Mouse (Mus musculus): ENCODE data around the gene Gm28035.

Gm28035 gene

DNA sequence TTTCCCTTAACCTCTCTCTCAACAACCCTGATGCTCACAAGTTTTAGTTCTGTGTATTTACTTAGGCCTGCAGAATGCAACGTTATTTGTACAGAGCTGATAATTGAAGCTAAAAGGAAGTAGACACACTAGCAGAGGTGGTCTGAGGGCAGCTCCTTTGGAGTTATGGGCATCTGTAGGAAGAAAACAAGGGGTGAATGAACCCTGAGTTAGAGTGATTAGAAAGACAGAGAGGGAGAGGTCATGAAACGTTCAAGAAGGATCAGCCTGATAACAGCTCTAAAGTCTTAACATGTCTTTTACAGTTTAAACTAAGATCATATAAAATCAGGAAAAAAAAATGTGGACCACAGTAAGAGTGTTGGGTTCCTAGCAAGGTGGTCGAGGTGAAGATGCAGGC is 69.0 kb downstream of the Gm28035 start:
- no peak for DNase-seq (ENCODE audit: low spot score)

DNA sequence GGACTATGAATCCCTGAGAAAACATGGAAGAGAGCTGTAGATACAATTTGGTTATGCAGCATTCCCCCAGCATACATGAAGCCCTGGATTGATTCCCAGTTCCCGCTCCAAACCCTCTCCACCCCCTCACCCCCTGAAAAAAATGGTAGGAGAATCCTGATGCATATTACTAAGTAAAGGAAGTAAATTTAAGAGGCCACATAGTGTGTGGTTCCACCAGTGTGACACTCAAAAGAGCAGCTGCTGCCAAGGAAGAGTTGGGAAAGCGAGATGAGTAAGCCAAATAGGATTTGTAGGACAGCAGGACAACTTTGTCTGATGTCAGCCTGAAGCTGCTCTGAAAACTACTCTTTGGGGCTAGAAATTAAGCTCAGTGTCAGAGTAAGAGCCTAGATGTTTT is 71.1 kb downstream of the Gm28035 start:
- no peak for DNase-seq (ENCODE audit: low spot score)

DNA sequence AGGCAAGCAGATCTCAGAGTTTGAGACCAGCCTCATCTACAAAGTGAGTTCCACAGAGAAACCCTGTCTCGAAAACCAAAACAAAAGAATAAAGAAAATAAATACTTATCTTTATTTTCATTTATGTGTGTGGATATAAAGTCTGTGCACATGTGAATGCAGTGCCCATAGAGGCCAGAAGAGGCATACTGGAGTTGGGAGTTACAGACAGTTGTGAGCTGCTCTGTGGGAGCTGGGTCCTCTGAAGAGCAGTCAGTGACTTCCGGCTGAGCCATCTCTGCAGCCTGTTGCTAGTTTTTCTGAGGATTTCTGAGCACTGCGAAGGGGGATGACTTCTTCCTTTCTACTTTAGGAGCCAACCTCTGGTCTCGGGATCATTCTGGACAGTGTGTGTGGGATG is 75.8 kb downstream of the Gm28035 start:
- DNase-seq (ENCODE audit: low spot score): no peak

DNA sequence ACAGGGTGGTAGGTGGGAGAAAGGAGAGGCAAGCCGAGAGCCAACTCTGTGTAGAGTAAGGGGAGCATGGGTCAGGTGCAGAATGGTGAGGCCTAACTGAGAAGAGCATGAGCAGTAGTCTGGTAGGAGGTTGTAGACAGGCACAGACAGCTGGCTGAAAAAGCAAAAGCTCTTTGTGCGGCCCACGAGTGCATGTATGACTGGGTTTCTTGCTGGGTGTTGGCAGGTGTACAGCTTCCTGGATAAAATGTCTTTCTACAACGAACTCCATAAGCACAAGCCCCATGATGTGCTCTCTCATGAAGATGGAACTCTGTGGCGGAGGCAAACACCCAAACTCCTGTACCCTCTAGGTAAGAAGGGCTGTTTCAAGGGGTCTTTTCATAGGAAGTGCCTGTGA is 76.6 kb downstream of the Gm28035 start:
- DNase-seq (ENCODE audit: low spot score): no peak

DNA sequence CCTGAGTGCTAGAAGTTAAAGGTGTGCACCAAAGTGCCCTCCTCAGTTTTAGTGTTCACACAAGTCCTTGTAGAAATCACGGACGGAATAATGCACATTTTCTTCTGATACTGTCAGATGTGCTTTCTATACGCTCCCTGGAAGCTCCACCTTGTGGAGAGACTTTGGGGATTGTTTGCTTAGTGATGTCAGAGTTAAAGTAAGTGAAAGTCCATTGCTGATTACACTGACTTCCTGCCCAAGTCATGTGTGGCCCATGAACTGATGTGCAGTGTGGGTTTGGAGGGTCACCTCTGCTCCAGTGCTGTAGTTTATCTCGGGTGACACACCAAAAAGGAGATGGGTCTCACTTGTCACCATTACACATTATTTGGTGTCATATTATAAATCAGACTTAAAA is 78.9 kb downstream of the Gm28035 start:
- no peak for DNase-seq (ENCODE audit: low spot score)

DNA sequence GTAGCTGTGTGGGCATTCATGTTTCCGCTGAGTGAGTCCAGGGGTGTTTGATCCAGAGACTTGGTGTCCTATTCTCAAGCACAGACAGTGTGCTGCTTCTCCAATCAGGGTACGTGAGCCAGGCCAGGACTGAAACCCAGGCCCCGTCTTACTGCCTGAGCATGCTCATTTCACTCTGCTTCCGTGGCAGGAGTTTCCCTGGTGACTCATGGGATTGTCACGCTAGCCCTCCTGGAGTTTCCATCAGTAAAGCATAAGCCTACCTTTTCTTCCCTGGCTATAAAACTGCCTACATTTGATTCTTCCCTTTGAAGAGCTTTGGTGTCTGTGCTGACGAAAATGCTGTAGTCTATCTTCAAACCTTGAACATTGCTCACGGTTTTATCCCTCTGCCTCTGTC is 82.7 kb downstream of the Gm28035 start:
- no peak for DNase-seq (ENCODE audit: low spot score)

DNA sequence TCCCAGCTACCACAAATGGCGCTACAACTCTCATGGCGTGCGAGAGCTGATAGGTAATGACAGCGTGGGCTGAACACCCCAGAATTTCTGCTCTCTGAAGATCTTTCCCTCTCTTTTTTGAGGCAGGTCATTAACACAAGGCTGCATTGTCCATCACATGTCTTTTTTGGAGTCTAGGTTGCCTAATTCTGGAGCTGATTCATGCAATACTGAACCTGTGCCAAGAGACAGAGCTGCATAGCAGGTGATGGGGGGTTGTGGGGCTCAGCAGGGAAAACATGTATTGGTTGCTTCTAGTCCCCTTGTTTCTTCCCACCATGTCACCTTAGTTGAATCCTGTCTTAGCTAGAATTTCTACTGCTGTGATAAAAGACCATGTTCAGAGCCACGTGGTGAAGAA is 84.9 kb downstream of the Gm28035 start:
- no peak for DNase-seq (ENCODE audit: low spot score)

DNA sequence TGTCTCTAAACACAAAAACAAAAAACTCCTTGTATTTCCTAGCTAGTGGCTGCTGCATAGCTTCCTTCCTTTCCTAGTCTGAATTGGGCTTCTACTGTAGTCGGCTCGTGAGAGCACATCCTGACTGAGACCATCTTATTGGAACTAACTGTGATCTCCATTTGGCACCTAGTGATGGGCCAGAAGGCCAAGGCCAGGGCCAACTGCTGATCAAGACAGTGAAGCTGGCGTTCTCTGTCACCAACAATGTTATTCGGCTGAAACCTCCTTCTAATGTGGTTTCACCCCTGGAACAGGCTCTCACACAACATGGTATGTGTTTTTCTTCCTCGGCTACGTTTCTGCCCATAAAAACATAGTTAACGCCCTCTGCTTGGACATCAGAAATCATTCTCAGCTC is 86.9 kb downstream of the Gm28035 start:
- no peak for DNase-seq (ENCODE audit: low spot score)

DNA sequence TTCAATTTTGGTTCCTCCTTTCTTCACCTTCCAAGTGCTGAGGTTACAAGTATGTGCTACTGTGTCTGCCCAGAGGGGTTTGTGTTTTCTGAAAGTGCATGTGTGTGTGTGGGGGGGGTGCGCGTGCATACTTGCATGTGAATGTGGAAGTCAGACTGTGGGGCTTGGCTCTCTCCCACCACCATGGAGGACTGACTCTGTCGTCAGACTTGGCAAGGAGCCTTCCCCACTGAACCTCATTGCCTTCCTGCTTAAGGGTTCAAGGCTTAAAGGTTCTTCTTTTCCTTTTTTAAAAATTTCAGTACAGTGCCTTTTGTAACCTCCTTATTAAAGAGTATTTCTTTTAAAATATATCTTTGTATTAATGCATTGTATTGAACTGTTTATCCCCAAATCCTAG is 88.4 kb downstream of the Gm28035 start:
- no peak for DNase-seq (ENCODE audit: low spot score)
